Mouse (Mus musculus) left cerebral cortex, postnatal 25 days (tissue): Measurements from ENCODE around the gene Vapa. TPM values are rescaled to one million over a fixed set of nuclear protein-coding genes. Genes with fewer than 3 reads are reported as not detected.

Source experiments
- DNase-seq, 2 experiments: peaks; one replicate each; pipeline ENCODE4 v3.0.0; 2022; ENCODE audit warnings: low spot score in 2 of 2, mixed read lengths in 1 of 2
- intact Hi-C: fragments of 180-260 bp; cut with DNase I; formaldehyde crosslinking; loops from one replicate; pipeline ENCODE4 v1.15.1; 2025
- total RNA-seq, 2 experiments: library from RNA; stranded (reverse); gene quantifications; 2 replicates each; pipeline ENCODE4 v1.2.3; 2021

Vapa gene
- 100 to 1,000 TPM; 162 to 181 TPM for total RNA-seq

DNA sequence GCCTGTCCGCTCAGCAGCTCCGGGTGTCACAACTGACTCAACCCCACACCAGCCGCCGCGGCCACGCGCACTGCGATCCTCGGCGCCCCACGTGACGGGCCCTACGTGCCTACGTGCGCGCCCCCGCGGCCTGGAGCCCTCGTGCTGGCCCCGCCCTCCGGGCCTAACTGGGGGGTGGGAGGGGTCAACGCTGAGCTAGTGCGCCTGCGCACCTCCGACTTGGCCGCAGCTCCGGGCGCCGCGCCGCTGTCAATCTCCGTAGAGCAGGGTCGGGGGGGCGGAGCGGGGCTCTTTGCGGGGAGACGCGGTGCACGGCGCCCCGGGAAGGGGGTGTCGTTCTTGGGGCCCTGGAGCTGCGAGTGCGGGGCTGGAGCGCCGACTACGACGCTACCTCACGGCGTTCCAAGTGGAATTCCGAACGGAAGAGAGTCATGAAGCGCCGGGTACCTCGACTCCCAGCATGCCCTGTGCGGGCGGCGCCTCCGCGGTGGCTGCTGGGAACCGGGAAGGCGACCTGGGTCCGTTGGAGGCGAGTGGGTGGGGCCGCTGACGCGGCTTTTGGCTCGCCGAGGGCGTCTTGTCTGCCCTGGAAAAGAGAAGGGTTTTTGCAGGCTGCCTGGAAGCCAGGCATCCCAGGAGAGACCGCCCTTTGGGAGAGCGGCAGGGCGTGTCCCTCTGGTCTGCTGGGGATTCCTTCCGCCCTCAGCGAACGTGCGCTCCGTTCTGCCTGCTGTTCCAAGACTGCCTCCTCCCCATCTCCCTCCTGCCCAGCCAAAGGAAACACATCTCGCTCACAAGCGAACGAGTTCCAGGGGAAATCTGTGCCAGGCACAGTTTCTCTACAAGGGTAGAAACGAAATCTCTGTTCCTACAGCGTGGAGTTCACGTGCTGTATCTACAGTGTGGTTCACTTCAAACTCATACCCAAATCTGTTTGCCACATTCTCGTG lies at the start of gene Vapa:
Gene Vapa, minus strand, starts transcription at position 93 of the 950 bp plus-strand sequence.
- intact Hi-C loops: loop anchor here (2.0 to 5.0 kb wide), 3 partner anchors 29 to 169 kb away; partner anchors contain the start of genes Ppp4r1 and Txndc2
- peak; percentile 98 for DNase-seq

DNA sequence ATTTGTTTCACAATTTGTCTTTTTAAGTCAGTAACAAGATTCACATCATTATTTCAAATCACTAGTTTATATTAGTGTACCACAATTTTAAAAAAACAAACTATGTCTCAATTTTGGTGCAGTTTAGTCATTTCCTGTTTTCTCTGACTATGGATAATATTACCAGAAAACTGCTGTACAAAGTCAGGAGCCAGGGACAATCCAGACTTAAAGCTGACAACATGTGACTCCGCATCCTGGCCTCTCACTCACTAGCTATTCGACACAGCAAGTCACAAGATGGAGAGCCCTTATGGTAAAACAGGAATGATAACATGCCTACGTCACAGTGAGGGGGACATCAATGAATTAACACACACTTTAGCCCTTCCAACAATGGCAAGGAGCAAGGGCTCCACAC lies 49.3 kb upstream of the Vapa start:
- intact Hi-C loops: no loop called here
- no peak for DNase-seq

DNA sequence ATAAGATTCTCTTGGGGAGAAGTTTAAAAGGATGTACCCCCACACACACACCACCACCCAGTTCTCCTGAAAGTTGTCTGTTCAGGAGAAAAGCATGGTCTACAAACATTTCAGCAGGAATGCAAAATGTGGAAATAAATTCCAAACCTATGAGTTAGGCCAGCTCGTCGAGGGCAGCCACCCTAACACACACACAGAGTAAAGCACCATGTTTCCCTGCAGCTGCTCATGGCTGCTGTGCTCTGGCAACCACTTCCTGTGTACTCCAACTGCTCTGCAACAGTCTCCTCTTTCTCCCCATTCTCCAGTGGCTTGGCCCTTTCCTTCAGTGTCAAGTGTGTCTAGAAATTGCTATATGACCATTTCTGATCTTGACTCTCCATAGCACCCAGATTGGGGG lies 45.1 kb upstream of the Vapa start:
- intact Hi-C loops: no loop called here
- no peak for DNase-seq

DNA sequence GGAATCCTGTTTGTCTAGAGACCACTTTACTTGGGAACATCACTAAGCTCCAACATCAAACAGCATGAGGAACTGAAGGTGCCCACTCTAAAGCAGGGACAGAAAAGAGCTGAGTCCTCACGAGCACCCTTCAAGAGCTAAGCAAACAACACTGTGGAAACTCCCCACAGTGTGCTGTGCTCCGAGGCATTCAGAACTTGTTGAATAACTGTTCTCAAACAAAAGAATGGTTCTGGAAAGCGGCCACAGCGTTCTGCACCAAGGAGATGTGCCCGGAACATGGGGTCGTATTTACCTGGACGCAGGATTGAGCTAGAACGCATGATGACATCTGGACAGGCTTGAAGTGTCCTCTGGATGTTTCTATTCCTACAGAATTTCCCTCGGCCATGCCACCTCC lies 44.6 kb upstream of the Vapa start:
- intact Hi-C loops: no loop called here
- peak in 1 of 2 experiments; percentile 33 for DNase-seq

DNA sequence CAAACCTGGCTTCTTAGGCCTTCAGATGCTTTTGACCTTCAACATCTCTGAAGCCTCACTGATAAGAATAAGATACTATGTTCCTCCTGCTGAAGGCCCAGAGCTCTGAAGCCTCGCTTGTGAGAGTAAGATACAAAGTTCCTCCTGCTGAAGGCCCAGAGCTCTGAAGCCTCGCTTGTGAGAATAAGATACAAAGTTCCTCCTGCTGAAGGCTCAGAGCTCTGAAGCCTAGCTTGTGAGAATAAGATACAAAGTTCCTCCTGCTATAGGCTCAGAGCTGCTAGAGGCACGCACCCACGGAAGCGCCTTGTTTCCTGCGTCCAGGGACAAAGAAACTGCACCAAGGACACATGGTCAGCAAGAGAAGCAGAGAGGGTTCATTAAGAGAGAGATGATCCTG lies 43.4 kb upstream of the Vapa start:
- intact Hi-C loops: no loop called here
- no peak for DNase-seq

DNA sequence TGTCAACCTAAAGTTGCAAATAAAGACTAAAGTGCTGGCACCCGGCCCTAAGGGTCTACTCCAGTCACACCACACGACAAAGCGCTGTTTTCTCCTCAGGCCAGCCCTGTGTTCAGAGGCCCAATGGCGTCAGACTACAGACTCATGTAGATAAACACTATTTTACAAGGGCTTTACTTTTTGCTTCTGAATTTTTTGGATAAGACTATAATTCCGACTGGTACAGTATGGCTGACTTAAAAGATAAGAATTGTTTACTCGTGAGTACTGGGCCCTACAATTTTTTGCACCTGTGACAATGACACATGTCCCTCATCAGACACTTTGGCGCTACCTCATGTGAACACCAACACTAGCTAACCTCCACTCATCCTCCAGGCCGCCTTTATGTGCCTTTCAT lies 42.7 kb upstream of the Vapa start:
- no peak for DNase-seq
- intact Hi-C loops: no loop called here

DNA sequence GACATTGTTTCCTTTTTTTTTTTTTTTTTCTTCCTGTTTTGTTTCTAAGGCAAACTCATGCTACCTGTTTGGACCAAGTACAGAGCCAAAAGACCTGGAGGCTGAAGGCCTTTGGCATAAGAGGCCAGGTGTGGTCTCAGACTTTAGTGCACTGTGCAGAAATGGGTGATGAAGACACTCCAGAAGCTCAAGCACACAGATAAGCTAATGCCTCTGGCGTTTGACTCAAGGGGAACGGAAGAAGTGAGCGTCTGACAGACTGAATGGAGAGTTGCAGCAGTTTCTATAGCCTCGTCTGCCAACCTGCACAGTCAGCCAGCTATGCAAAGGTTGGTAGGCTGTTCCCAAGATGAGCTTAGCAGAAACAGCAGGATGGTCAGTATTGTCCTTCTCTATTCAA lies 42.3 kb upstream of the Vapa start:
- DNase-seq: no peak
- intact Hi-C loops: no loop called here

DNA sequence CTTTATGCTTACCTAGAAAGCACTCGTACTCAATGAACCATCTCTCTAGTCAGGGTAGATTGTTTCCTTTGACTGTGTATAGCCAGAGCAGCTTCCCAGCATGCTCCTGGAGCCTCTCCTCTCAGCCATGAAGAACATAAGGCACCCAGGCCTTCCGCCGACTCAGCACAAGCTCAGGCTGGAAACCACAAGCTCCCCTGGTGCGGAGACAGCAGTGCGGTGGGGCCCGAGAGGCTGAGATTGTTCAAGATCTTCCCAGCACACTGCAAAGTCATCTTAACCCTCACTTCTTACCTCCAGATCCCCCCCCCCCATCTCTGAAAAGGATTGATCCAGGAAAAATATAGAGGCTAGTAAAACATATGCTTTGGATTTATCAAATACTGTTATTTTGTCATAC lies 37.2 kb upstream of the Vapa start:
- no peak for DNase-seq
- intact Hi-C loops: no loop called here

DNA sequence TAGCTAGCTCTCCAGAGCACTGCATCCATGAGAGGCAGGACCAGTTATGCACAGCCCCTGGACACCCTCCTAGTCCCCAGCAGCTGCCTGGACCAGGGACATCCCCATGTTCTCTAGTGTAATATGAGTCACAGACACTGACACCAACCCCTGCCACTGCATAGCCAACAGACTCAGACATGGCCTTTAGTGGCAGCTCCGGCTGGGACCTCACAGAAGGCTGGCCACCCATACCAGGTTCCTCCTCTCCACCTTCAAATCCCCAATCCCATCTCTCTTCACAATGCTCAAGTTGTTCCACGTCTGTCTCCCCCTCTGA lies 35.8 kb upstream of the Vapa start:
- DNase-seq: no peak
- intact Hi-C loops: no loop called here

DNA sequence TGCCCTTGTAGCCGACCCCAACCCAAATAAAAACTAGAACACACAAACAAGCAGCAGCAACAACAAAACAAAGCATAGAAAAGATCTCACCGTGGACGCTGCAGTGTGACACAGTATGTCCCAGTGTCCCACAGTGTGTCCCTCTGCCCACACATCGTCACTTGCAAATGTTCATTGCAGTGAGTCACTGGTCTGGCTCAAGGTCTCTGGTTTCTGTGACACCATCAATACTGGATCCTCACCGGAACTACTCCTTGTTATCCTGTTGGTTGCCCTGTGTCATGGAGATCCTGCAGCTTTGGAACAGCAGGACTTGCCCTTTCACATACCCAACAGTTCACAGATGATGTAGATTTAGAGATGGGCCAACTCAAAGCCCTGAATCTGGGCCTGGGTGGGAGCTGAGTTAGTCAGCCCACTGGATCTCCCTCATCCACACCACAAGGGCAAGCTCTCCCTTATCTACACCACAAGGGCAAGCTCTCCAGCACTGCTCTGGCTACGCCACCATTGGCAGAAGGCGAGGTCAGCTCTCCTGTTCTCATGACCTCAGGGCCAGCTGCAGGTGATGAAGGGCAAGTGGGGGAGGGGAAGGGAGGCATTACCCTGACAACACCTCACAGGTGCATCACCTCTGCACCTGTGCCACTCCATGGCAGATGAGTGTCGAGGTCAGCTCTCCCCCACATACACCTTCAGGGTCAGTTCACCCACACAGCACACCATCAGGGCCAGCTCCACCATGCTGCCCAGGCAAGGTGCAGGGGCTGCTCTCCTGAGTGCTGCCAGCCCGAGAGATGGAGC lies 35.2 kb upstream of the Vapa start:
- DNase-seq: peak in 1 of 2 experiments; percentile 9
- intact Hi-C loops: no loop called here

DNA sequence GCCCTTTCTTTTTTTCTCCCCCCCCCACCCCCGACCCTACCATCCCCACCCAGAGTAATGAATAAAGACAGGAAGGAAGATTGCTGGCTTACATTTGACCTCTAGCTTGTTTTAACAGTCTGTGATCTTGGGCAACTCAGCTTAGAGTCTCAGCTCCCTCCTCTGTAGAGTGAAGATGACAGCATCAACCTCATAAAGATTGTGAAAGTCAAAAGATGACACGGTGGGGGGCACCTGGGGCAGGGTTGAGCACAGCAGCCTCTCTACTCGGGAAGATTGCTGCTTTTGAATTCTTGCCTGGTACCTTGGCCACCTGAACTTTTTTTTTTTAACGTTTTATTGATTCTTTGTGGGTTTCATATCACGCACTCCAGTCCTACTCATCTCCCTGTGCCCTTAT lies 34.6 kb upstream of the Vapa start:
- intact Hi-C loops: no loop called here
- no peak for DNase-seq

DNA sequence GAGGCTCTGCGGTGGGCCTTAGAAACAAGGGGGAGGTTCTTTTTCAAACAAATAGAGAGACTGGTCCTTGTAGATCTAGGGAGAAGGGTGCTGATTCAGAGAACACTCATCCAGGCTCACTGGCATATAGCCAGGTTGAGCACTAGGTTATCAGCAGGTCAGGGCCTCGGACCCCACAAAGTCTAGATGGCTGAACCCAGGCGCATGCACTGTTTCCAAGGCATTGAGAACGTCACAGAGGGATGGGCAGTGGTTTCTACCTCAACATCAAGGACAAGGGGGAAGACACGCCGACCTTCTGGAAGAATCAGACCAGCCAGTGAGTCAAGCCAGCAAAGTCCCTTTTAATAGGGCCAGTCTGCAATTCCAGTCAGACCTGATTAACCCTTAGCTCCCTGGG lies 33.9 kb upstream of the Vapa start:
- intact Hi-C loops: no loop called here
- DNase-seq: no peak

DNA sequence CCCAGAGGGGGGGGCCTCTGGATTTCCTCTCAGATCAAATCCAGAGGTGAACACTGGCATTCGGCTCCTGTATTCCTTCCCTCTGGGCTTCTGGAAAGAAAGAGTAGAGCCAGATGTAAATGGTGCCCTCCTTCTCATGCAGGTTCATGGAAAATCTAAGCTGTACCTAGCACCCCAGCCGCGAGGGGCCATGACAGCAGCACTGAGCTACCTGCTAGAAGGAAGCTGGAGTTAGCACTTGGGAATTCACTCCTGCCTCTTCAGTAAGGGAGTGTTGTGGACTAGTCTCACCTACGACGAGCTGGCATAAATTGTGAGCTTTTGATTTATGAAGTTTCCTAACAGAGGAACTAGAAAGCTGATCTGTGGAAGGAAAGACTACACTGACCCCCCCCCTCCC lies 30.2 kb upstream of the Vapa start:
- DNase-seq: no peak
- intact Hi-C loops: loop anchor here (2.0 kb wide), 1 partner anchor 29 kb away; no protein-coding TSS in a partner anchor

DNA sequence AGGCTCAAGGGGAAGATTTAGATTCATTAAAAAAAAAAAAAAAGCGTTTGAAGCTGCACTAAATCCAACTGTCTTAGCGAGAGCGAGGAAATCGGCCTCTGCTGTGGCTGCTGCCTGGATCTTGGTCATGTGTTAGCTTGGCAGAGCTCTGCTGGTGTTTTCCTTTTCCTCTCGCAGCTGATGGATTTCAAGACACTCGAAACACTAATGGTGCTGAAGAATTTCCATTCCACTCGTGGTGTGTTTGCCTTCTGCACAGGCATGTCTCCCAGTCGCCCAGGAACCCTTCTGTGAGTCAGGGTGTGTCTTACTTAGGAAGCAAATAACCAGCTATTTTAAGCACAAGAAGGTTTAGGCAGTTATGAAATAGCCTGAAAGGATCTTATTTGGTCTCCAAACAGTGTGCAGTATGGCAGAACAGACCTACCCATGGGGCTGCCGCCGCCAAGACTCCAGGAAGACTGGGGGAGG lies 29.7 kb upstream of the Vapa start:
- DNase-seq: peak; percentile 69 to 90
- intact Hi-C loops: loop anchor here (2.0 kb wide), 1 partner anchor 28 kb away; no protein-coding TSS in a partner anchor

DNA sequence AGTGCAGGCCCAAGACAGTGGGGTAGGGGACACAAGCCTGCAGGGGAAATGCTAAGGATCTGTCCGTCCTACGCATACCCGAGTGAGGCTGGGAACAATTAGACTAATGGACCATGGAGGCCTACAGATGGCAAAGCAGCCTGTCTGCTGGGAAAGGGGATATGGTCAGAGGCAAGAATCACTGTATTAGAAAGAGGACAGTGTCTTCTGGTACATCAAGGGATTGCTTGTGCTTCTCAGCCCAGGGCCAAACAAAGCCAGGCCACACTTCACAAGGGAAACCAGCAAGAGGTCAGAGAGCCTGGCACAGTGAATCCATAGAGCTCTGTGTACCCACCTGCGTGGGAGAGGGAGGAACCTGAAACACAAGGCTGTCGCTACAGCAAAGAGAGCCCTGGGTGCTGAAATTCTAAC lies 29.2 kb upstream of the Vapa start:
- intact Hi-C loops: loop anchor here (2.0 kb wide), 1 partner anchor 28 kb away; no protein-coding TSS in a partner anchor
- peak in 1 of 2 experiments; percentile 13 for DNase-seq

DNA sequence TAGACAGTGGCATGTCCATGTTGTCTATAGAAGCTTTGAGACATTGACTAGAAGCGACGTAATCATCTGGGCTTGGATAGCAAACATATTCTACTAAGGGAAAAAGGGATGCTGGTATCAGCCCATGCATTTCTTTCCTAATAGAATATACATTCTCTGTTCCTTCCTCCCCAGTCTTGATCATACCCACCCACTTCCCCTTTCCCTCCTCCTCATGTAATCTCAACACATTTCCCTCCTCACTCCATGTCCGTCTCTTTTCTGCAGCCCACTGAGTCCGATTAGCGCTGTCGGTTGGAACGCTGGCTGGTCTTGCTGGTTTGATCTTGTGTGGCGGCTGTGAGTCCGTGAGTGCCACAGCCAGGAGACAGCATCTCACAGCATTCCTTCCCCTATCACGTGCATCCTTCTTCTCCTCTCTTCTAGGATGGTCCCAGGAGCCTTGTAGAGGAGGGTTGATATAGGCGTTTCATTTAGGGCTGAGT lies 28.4 kb upstream of the Vapa start, which contains the start of gene Txndc2:
Gene Txndc2, minus strand, starts transcription at position 435 of the 485 bp plus-strand sequence.
- intact Hi-C loops: loop anchor here (2.0 kb wide), 1 partner anchor 27 kb away; no protein-coding TSS in a partner anchor
- DNase-seq: no peak

DNA sequence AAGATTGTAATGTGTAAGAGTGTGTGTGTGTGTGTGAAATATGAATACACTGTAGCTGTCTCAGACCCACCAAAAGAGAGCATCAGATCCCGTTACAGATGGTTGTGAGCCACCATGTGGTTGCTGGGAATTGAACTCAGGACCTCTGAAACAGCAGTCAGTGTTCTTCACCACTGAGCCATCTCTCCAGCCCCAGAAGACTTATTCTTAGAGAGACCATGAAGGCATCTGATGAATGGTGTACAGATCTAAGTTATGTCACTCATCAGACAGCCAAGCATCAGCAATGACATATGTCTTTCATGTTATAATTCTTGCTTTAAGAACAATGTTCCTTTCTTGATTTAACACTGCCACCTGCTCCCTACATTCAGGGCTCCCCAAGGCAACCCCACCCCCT lies 25.8 kb upstream of the Vapa start:
- intact Hi-C loops: no loop called here
- DNase-seq: no peak

DNA sequence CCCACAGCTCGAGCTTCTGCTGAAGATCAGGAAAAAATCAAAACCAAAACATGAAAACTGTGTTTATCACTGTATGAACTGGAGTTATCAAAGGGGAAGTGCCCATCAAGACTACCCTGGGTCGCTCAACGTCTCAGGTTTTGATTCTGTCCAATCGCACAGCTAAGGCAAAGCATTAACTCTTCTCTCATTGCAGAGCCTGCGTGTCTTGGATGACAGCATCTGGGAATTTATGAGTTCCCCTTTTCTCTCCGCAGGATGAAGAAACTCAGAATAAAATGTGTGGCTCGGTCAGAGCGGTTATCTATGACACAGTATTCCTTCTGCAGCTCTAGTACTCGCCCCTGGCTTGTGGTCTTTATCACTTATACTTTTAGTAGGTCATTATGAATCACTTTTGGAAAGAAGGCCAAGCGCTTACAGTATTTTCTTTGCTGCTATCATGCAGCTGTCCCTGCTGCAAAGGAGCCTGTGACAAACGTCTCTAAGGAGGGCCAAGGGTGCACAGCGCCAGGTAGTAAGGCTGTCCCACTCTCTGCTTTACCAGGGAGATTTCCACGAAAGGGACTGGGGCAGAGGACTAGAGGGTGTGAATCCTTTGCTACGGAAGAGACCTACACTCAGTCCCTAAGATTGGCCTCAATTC lies 22.5 kb upstream of the Vapa start:
- intact Hi-C loops: no loop called here
- DNase-seq: no peak

DNA sequence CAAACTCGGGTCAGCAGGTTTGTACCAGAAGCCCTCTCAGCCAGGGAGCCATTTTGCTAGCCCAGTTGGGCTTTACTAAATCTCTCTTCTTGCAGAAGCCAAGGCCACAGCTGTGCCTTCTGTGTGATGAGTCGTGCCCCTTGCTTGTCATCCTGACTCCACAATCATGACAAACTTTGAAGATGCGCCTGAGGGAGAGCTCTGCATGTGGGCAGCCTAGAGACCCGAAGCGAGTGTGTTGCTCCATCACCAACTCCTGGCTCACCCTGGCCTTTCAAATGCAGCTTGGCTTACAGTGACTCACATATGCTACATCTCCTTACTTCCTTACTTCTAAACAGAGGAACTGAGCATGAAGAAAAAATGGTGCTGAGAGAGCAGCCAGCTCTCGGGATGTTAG lies 16.6 kb upstream of the Vapa start:
- DNase-seq: no peak
- intact Hi-C loops: no loop called here
